Mouse (Mus musculus) limb, embryonic 12.5 days (tissue): ENCODE measurements around the gene Amn. TPM values are rescaled to one million over a fixed set of nuclear protein-coding genes. Genes with fewer than 3 reads are reported as not detected.

Source experiments
- ATAC-seq: fragments of 200-750 bp; cut with Nextera tagmentation; 2 replicates; pipeline ENCODE4 v1.8.0; 2017; ENCODE audit warnings: low read depth, moderate TSS enrichment; ENCODE audit not compliant: insufficient number of reproducible peaks, insufficient read depth, low FRiP score, low TSS enrichment
- H3K27ac ChIP-seq: fragments of 300-500 bp; sonication (generic); 2 replicates; pipeline ENCODE4 v1.5.1; 2016; ENCODE audit warnings: mild to moderate bottlenecking, moderate library complexity
- H3K27me3 ChIP-seq: fragments of 300-500 bp; sonication (generic); 2 replicates; pipeline ENCODE4 v1.6.1; 2016; ENCODE audit warnings: mild to moderate bottlenecking, moderate library complexity
- H3K36me3 ChIP-seq: fragments of 300-500 bp; sonication (generic); 2 replicates; pipeline ENCODE4 v1.6.1; 2016; ENCODE audit warnings: mild to moderate bottlenecking, moderate library complexity
- H3K4me1 ChIP-seq: fragments of 300-500 bp; sonication (generic); replicated peaks from 2 replicates; pipeline ENCODE4 v1.6.1; 2016
- H3K4me2 ChIP-seq: fragments of 300-500 bp; sonication (generic); 2 replicates; pipeline ENCODE4 v1.6.1; 2016; ENCODE audit warnings: mild to moderate bottlenecking, moderate library complexity
- H3K4me3 ChIP-seq: fragments of 300-500 bp; sonication (generic); replicated peaks from 2 replicates; pipeline ENCODE4 v1.5.1; 2016; ENCODE audit warnings: mild to moderate bottlenecking
- H3K9ac ChIP-seq: fragments of 300-500 bp; sonication (generic); replicated peaks from 2 replicates; pipeline ENCODE4 v1.6.1; 2016; ENCODE audit warnings: mild to moderate bottlenecking, moderate library complexity
- H3K9me3 ChIP-seq: fragments of 300-500 bp; sonication (generic); 2 replicates; pipeline ENCODE4 v1.6.1; 2016; ENCODE audit warnings: mild to moderate bottlenecking, moderate library complexity
- WGBS: fragments of 180-500 bp; shearing (Covaris S2); methylation state at CpG from one replicate; pipeline ENCODE4 v1.1.7; 2016; 5-methylcytosine and 5-hydroxymethylcytosine counted together
- polyA plus RNA-seq: library from polyadenylated mRNA; unstranded; fragments of >200 nt; fragmentation: Nextera tagmentation; extraction: Ambion mirVana; gene quantifications from 2 replicates; pipeline ENCODE4 v1.2.1, GENCODE M21; 2016

Amn gene
- polyA plus RNA-seq, 1 experiment from 2014 or later = 0.20 TPM

- no peaks in the 10 kb centered on the region for H3K4me1 ChIP-seq
- H3K27me3 ChIP-seq = no peaks in the 10 kb centered on the region
- H3K9me3 ChIP-seq = no peaks in the 10 kb centered on the region
- H3K4me3 ChIP-seq = no peak overlapping the region
- peaks cover 100% of the 10 kb centered on the region for H3K36me3 ChIP-seq
- WGBS = 91% methylated on average over 21 of the region's 21 CpGs
- H3K9ac ChIP-seq = no peak overlapping the region
- ATAC-seq = no peak
- H3K4me2 ChIP-seq = no peak overlapping the region
- H3K27ac ChIP-seq = no peak overlapping the region
Measured at GRCm38 (mm10) chr12:111324536-111324935, 53.6 kb downstream of the Amn start.

GRCm38 (mm10) chr12:111324949-111325348 lies 54.1 kb downstream of the Amn start:
- H3K4me3 ChIP-seq = no peak overlapping the region
- no peak overlapping the region for H3K4me2 ChIP-seq
- H3K9me3 ChIP-seq = no peaks in the 10 kb centered on the region
- WGBS = 95% methylated on average over 12 of the region's 12 CpGs
- H3K27ac ChIP-seq = no peak overlapping the region
- H3K27me3 ChIP-seq = no peaks in the 10 kb centered on the region
- no peaks in the 10 kb centered on the region for H3K4me1 ChIP-seq
- peaks cover 100% of the 10 kb centered on the region for H3K36me3 ChIP-seq
- ATAC-seq = no peak
- H3K9ac ChIP-seq = no peak overlapping the region

DNA sequence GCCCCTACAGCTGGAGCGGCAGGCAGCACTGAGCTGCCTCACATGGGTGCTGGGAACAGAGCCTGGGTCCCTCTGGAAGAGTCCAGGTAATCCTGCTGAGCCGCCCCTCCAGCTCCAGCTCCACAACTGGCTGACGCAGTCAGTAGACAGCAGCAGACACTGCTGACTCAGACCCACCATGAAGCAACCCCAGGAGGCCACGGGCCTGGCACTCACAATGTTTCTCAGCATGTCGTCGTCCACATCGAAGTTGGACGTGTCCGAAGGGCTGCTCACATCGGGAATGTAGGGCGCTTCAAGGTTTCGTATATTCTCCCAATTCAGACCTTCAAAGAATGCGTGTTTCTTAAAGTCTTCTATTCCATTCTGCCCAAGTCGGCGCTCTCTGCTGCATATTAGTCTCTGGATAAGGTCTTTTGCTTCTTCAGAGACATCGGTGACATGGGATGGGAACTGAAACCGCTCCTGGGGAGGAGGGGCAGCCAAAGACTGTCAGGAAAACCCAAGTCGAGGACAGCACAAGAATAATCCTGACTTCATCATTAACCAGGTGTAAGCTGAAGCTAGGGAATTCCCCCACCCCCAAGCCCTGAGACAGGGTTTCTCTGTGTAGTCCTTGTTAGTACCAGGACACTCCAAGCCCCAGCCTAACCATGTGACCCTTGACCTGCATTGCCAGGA lies 55.0 kb downstream of the Amn start:
- no peak overlapping the region for H3K4me2 ChIP-seq
- no peak overlapping the region for H3K27ac ChIP-seq
- H3K9me3 ChIP-seq = no peaks in the 10 kb centered on the region
- 95% methylated on average over 18 of the region's 18 CpGs for WGBS
- no peaks in the 10 kb centered on the region for H3K4me1 ChIP-seq
- H3K9ac ChIP-seq = no peak overlapping the region
- H3K4me3 ChIP-seq = no peak overlapping the region
- ATAC-seq = no peak
- H3K36me3 ChIP-seq = peaks cover 100% of the 10 kb centered on the region
- no peaks in the 10 kb centered on the region for H3K27me3 ChIP-seq

Other genes with a start within 250 kb of the Amn start
- 12.1 and 13.1 TPM in 2 replicates for gene Rcor1, start 231.7 kb upstream of the Amn start, polyA plus RNA-seq
- gene Traf3, start 104.7 kb upstream of the Amn start, polyA plus RNA-seq = 13.8 and 14.1 TPM in 2 replicates
- gene 4930595D18Rik, start 86.6 kb upstream of the Amn start, polyA plus RNA-seq = not detected in 2 replicates
- gene Cdc42bpb, start 106.6 kb downstream of the Amn start, polyA plus RNA-seq = 25.6 and 32.1 TPM in 2 replicates
- 4.4 and 6.7 TPM in 2 replicates for gene Lbhd2, start 135.7 kb downstream of the Amn start, polyA plus RNA-seq
- 5.6 and 7.1 TPM in 2 replicates for gene Exoc3l4, start 145.9 kb downstream of the Amn start, polyA plus RNA-seq
- 4.1 and 5.3 TPM in 2 replicates for gene Tnfaip2, start 171.4 kb downstream of the Amn start, polyA plus RNA-seq
- 11.0 and 12.8 TPM in 2 replicates for gene Gm266, start 214.7 kb downstream of the Amn start, polyA plus RNA-seq